Mouse (Mus musculus) spleen, postnatal 10 days (tissue): ENCODE data around the gene Dph7.

Experiments
- DNase-seq, 2 experiments: peaks; one replicate each; pipeline ENCODE4 v3.0.0; 2021 to 2022; ENCODE audit warnings: low spot score in 2 of 2

Dph7 gene

GRCm38 (mm10) chr2:24962304-24963000 lies at the start of gene Dph7:
TSS of gene Dph7 (plus strand) at chr2:24962400.
- DNase-seq, result peak; percentile 83 to 93

- DNase-seq, result no peak
Observed at GRCm38 (mm10) chr2:24912589-24912988, 49.6 kb upstream of the Dph7 start.

- DNase-seq, result no peak
Observed at GRCm38 (mm10) chr2:24914762-24915161, 47.4 kb upstream of the Dph7 start.

- peak; percentile 91 to 96 for DNase-seq
Observed at GRCm38 (mm10) chr2:24918930-24919838, 43.0 kb upstream of the Dph7 start, which contains the start of gene Ehmt1. TSS of gene Ehmt1 (minus strand) at chr2:24919614.

GRCm38 (mm10) chr2:24919839-24920175 lies 42.4 kb upstream of the Dph7 start:
- no peak for DNase-seq

- no peak for DNase-seq
Observed at GRCm38 (mm10) chr2:24923561-24923960, 38.6 kb upstream of the Dph7 start.

- no peak for DNase-seq
Observed at GRCm38 (mm10) chr2:24925284-24925683, 36.9 kb upstream of the Dph7 start.

GRCm38 (mm10) chr2:24926345-24926964 lies 35.7 kb upstream of the Dph7 start:
- no peak for DNase-seq

GRCm38 (mm10) chr2:24926965-24927358 lies 35.2 kb upstream of the Dph7 start:
- no peak for DNase-seq

- DNase-seq, result peak in 1 of 2 experiments; percentile 36
Observed at GRCm38 (mm10) chr2:24927810-24928479, 34.3 kb upstream of the Dph7 start.

- no peak for DNase-seq
Observed at GRCm38 (mm10) chr2:24929119-24929518, 33.1 kb upstream of the Dph7 start.

- no peak for DNase-seq
Observed at GRCm38 (mm10) chr2:24929593-24929992, 32.6 kb upstream of the Dph7 start.

- peak in 1 of 2 experiments; percentile 45 for DNase-seq
Observed at GRCm38 (mm10) chr2:24934441-24934963, 27.7 kb upstream of the Dph7 start.

- DNase-seq, result peak; percentile 92 to 97
Observed at GRCm38 (mm10) chr2:24935057-24935796, 27.0 kb upstream of the Dph7 start, which contains the start of gene Arrdc1. TSS of gene Arrdc1 (minus strand) at chr2:24935252.

GRCm38 (mm10) chr2:24942092-24942491 lies 20.1 kb upstream of the Dph7 start:
- no peak for DNase-seq

GRCm38 (mm10) chr2:24944304-24944703 lies 17.9 kb upstream of the Dph7 start:
- peak in 1 of 2 experiments; percentile 41 for DNase-seq

GRCm38 (mm10) chr2:24949421-24950188 lies 12.6 kb upstream of the Dph7 start, which contains the start of gene Zmynd19:
TSS of gene Zmynd19 (plus strand) at chr2:24949792.
- peak; percentile 97 to 99 for DNase-seq

GRCm38 (mm10) chr2:24950189-24950535 lies 12.0 kb upstream of the Dph7 start:
- DNase-seq, result peak in 1 of 2 experiments; percentile 40

GRCm38 (mm10) chr2:24952537-24953055 lies 9.6 kb upstream of the Dph7 start:
- no peak for DNase-seq

GRCm38 (mm10) chr2:24960910-24961309 lies 1.3 kb upstream of the Dph7 start:
- peak in 1 of 2 experiments; percentile 26 for DNase-seq
